Mouse (Mus musculus): ENCODE data around the gene Cenpx. TPM values are rescaled to one million over a fixed set of nuclear protein-coding genes. Genes with fewer than 3 reads are reported as not detected.

Gene Cenpx
- polyA plus RNA-seq, 2 experiments from 2014 or later: 152 to 156 TPM

- ATAC-seq: no peak
Observed at GRCm38 (mm10) chr11:120723509-120723908, 10.0 kb upstream of the Cenpx start.

GRCm38 (mm10) chr11:120722761-120723382 is 9.3 kb upstream of the Cenpx start:
- ATAC-seq: no peak

DNA sequence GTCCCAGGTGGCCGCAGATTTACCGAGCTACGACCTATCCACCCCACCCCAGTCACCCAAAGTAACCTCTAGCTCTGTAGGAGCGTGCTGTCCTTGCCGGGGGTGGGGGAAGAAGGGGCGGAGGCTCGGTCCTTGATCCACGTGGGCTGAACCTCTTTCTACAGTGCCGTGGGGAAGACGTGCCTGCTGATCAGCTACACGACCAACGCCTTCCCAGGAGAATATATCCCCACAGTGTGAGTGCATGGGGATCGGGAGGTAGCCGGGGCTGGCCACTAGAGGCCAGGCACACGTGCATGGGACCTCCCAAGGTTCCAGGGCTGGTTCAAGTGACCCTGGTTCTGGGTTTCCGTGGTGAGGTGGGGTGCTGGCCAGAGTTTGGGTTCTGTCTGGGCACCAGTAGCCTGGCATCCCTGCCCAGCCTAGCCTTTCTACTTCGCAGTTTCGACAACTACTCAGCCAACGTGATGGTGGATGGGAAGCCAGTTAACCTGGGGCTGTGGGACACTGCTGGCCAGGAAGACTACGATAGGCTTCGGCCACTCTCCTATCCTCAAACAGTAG is 8.6 kb upstream of the Cenpx start:
- ATAC-seq: no peak

GRCm38 (mm10) chr11:120721124-120722066 is 7.9 kb upstream of the Cenpx start, which contains the start of gene Rac3:
Gene Rac3 (plus strand): TSS chr11:120721470.
- ATAC-seq: peak; percentile 46

DNA sequence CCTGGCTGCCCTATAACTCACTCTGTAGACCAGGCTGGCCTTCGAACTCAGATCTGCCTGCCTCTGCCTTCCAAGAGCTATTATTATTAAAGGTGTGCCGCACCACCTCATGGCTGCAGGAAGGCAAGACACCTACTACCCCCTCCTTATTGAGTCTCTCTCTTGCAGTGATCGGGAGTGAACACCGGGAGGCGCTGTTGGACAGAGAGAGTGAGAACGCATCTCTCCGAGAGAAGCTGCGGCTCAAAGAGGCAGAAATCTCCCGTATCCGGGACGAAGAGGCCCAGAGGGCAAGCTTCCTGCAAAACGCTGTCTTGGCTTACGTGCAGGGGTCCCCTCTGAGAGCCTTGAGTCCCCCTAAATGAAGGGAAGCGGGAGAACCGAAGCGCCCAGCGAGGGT is 6.9 kb upstream of the Cenpx start:
- peak; percentile 91 for ATAC-seq

- no peak for ATAC-seq
Observed at GRCm38 (mm10) chr11:120719841-120720376, 6.4 kb upstream of the Cenpx start.

- ATAC-seq: no peak
Observed at GRCm38 (mm10) chr11:120719242-120719641, 5.7 kb upstream of the Cenpx start.

- ATAC-seq: no peak
Observed at GRCm38 (mm10) chr11:120715131-120715530, 1.6 kb upstream of the Cenpx start.

GRCm38 (mm10) chr11:120714546-120714945 is 1.0 kb upstream of the Cenpx start:
- ATAC-seq: no peak

DNA sequence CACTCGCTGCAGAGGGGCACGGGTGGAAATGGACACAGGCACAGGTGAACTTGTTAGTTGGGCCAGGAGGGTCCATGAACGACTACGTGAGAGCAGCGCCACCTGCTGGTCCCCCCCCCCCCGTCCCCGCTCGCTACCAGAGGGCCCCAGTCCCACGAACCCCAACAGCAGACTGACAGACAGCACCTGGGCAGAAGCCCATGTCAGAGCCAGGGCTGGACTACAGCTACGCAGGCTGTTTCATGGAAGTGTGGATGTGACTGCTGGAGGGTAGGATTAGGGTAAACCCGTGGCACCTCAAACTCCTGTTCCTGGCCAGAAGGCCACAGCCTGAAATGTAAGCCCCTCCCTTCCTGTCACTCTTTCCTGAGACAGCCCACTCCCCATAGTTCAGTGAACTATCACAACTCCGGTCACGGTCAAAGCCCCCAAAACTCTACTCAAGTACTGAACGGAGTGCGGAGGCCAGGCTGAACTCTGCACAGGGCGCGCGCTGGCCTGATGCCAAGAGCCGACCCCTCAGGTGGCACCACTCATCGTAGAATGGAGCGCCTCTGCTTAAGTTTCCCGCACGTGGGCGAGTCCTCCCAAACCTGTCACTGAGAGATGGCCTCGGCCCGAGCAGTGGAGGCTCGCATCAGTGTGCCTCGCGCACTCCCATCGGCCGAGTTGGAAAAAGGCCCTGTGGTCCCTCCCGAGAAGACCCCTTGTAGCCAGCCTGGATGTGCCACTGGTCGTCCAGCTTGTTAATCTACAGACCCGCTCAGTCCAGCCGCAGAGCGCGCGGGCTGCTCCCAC is 568 bp downstream of the Cenpx start:
- ATAC-seq: peak; percentile 10

DNA sequence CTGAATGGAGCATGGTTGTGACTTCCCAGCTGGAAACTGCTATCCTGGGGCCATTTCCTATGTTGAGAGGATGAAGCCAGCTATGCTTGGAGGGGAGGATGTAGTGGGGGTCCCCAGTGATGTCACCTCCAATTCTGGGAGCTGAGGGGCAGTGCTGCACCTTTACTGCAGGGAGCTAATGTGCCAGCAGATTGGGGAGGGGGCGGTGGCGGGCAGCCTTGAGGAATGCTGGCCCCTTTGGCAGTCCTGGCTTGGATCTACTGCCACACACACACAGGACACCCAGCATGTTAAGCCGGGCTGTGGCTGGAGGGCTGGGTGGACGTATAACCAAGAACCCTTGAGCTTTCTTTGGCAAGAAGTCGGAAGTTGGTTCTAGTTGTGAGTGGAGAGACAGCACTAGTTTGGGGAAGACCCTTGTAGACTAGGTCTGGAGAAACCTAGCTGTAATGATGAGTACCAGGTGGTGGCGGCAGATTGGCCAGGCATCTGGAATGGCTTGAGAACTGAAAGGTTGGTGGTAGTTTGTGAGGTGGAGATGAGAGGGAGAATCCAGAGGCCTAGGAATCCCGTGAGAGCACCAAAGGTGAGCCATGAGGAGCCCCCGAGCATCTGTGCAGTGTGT is 1.4 kb downstream of the Cenpx start:
- no peak for ATAC-seq

- no peak for ATAC-seq
Observed at GRCm38 (mm10) chr11:120710672-120711071, 2.9 kb downstream of the Cenpx start.

- no peak for ATAC-seq
Observed at GRCm38 (mm10) chr11:120709551-120709950, 4.0 kb downstream of the Cenpx start.

DNA sequence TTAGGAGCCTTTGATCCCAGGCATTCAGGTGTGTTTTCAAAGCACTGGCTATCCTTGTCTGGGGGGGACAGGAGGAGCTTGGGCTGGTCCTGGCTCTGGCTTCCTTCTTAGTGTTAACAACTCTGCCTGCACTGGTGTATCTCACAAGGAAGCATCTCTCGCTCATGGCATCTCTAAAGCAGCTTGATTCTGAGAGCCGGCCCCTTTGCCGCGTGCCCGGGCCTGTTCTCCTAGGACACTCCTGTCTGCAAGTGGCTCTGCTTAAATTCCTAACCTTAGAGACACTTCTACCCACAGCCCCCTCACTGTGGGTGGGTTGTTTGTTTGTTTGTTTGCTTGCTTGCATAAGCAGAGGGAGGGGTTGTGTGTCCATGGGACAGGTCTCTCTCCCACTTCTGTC is 5.6 kb downstream of the Cenpx start:
- no peak for ATAC-seq

DNA sequence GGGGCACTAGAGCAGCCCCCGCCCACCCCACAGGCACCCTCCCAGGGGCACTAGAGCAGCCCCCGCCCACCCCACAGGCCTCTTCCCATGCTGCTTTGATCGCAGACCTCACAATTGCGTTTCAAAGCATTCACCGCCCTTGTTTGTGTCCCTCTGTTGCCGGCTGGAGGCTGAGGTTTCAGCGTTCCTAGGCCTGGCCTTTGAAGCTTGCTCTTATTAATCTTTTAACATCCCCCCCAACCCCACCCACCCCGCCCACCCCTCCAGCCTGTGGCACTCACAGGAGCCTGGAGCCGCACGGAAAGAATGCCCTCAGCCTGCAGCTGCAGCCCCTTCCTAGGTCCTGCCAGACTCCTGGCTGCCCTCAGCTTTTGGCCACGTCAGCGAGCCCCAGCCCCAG is 6.3 kb downstream of the Cenpx start:
- no peak for ATAC-seq

- no peak for ATAC-seq
Observed at GRCm38 (mm10) chr11:120706120-120706519, 7.4 kb downstream of the Cenpx start.

DNA sequence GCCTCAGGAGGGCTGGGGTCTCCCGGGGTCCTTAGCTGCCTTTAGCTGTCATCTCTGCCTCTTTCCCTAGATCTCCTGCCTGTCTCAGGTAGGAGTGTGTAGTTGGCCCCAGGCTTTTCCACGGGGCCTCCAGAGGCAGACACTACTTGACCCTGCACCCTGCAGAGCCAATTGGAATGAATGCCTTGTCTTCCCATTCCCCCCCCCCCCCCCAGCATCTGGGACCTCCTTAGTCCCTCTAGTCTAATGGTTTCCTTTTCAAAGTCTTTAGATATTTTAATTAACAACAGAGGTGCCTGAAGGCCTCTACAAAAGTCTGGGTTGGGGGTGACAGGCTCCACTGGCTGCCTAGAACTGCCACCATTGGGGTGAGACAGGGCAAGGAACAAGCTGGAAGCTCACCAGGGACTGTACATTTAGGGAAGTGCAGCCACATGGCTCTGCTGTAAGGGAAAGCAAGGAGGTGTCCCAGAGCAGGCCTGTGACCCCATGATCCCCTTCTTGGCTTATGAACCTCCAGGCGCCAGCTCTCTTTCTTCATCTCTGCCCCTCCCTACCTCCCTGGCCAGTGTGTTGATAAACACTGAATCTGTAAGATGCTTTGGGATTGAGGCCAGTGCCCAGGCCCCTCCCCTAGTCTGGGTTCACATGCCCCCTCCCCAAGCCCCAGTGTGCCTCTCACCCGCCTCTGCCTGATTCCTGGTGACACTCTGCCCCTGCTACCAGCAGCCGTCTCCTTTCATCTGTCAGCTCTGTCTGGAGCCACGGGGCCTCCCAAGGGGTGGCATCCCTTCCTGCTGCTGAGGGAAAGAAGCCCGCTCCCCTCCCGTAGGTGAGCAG is 8.8 kb downstream of the Cenpx start:
- ATAC-seq: no peak

DNA sequence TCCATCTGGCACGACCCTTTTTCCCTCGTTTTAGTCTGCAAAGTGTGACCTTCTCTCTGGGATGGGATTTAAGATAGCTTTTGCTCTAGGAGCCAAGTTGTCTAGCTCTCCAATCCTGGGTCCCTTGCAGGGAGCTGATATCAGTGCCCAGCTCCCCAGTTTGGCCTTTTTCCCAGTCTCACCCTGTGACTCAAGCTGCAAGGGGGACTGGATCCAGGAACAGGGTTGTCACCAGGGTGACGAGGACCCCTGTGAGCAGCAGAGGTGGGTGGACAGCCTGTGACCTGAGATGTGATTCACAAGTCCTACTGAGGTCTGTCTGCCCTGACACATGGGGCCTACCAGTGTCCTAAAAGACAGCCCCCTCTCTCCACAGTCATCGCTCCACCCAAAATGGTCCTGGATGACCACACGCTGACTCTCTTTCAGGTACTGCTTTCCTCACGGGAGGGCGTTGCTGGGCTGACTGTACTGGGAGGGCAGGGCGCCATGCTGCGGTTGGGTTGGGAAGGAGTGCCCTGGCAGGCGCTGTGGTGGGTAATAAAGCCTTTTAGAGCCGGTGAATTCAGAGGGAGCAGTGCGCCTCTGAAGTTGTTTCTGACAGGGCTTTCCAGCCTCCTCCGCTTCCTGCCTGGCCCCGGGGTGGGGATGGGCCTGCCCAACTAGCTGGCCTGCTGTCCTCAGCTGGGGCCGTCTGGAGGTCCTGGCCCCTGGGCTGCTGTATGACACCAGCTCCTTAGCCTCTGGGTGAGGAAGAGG is 9.7 kb downstream of the Cenpx start:
- ATAC-seq: no peak

GRCm38 (mm10) chr11:120697741-120698140 is 15.8 kb downstream of the Cenpx start:
- ATAC-seq: no peak

GRCm38 (mm10) chr11:120696568-120696967 is 17.0 kb downstream of the Cenpx start:
- ATAC-seq: no peak

All from CD4-positive, CD25-positive, alpha-beta regulatory T cell, adult 4 months (primary cell).